Mouse (Mus musculus) MEL (cell line): ENCODE results near the gene Sirt5. TPM values are rescaled to one million over a fixed set of nuclear protein-coding genes. Genes with fewer than 3 reads are reported as not detected.

Source experiments
- DNase-seq: peaks from one replicate; pipeline ENCODE4 v3.0.0; 2011; ENCODE audit warnings: low read depth, low spot score
- H3K27ac ChIP-seq: 2 replicates; pipeline ENCODE4 v1.5.1; 2012; ENCODE audit warnings: low read depth, mild to moderate bottlenecking, control low read depth, low read length, moderate library complexity; ENCODE audit not compliant: control insufficient read depth
- H3K27me3 ChIP-seq, 2 experiments: fragments of 150-350 bp in 1 of 2; sonication (generic) in 1 of 2; 2 replicates each; pipeline ENCODE4 v1.6.1; 2012; ENCODE audit warnings: low read length in 2 of 2, mild to moderate bottlenecking in 2 of 2, improper control_type of control experiment in 1 of 2, moderate library complexity in 1 of 2; ENCODE audit not compliant: insufficient read depth in 2 of 2, control insufficient read depth in 1 of 2
- H3K36me3 ChIP-seq, 2 experiments: 2 replicates each; pipeline ENCODE4 v1.6.1; 2012 to 2014; ENCODE audit warnings: low read length in 2 of 2, improper control_type of control experiment in 1 of 2, inconsistent platforms in 1 of 2, mild to moderate bottlenecking in 1 of 2; ENCODE audit not compliant: insufficient read depth in 2 of 2, control insufficient read depth in 1 of 2
- H3K4me1 ChIP-seq, 2 experiments: fragments of 150-350 bp in 1 of 2; sonication (generic) in 1 of 2; 2 replicates each; pipeline ENCODE4 v1.6.1; 2012; ENCODE audit warnings: low read length in 2 of 2, improper control_type of control experiment in 1 of 2, mild to moderate bottlenecking in 1 of 2; ENCODE audit not compliant: insufficient read depth in 2 of 2, control insufficient read depth in 1 of 2
- H3K4me3 ChIP-seq, 2 experiments: fragments of 150-350 bp in 1 of 2; sonication (generic) in 1 of 2; 2 replicates each; pipeline ENCODE4 v1.5.1; 2012; ENCODE audit warnings: low read depth in 2 of 2, low read length in 2 of 2, mild to moderate bottlenecking in 2 of 2, moderate library complexity in 2 of 2, control low read depth in 1 of 2, improper control_type of control experiment in 1 of 2; ENCODE audit not compliant: control insufficient read depth in 1 of 2, insufficient read depth in 1 of 2
- H3K79me2 ChIP-seq: 2 replicates; pipeline ENCODE4 v1.6.1; 2012; ENCODE audit warnings: mild to moderate bottlenecking, low read length, moderate library complexity; ENCODE audit not compliant: control insufficient read depth, poor library complexity, insufficient read depth
- H3K9ac ChIP-seq: 2 replicates; pipeline ENCODE4 v1.6.1; 2012; ENCODE audit warnings: low read depth, mild to moderate bottlenecking, control low read depth, low read length, moderate library complexity; ENCODE audit not compliant: control insufficient read depth, poor library complexity, severe bottlenecking
- H3K9me3 ChIP-seq: fragments of 150-350 bp; sonication (generic); replicated peaks from 2 replicates; pipeline ENCODE4 v1.6.1; 2012; ENCODE audit warnings: mild to moderate bottlenecking, low read length, improper control_type of control experiment, moderate library complexity; ENCODE audit not compliant: insufficient read depth
- CHD2 ChIP-seq: IDR thresholded peaks from 2 replicates; pipeline ENCODE4 v1.6.1; 2011; ENCODE audit warnings: low read length, improper control_type of control experiment
- CTCF ChIP-seq, 3 experiments: IDR thresholded peaks in 2 of 3; conservative IDR thresholded peaks in 1 of 3; 2 replicates each; pipeline ENCODE4 v1.5.1; 2011 to 2012; ENCODE audit warnings: low read length in 3 of 3, low read depth in 2 of 3, mild to moderate bottlenecking in 2 of 3, improper control_type of control experiment in 1 of 3, inconsistent platforms in 1 of 3, mixed read lengths in 1 of 3, moderate library complexity in 1 of 3; ENCODE audit not compliant: control insufficient read depth in 1 of 3, insufficient read depth in 1 of 3, poor library complexity in 1 of 3, severe bottlenecking in 1 of 3
- E2F4 ChIP-seq: IDR thresholded peaks from 2 replicates; pipeline ENCODE4 v1.6.1; 2011; ENCODE audit warnings: low read depth, low read length, improper control_type of control experiment, borderline replicate concordance
- EP300 ChIP-seq, 2 experiments: IDR thresholded peaks; 2 replicates each; pipeline ENCODE4 v1.6.1; 2011; ENCODE audit warnings: improper control_type of control experiment in 2 of 2, low read length in 2 of 2, low read depth in 1 of 2, mild to moderate bottlenecking in 1 of 2
- ETS1 ChIP-seq: IDR thresholded peaks from 2 replicates; pipeline ENCODE4 v1.6.1; 2012; ENCODE audit warnings: low read depth, mild to moderate bottlenecking, inconsistent platforms, low read length, improper control_type of control experiment, moderate library complexity
- GABPA ChIP-seq: IDR thresholded peaks from 2 replicates; pipeline ENCODE4 v1.6.1; 2012; ENCODE audit warnings: low read depth, mild to moderate bottlenecking, inconsistent platforms, low read length, improper control_type of control experiment, moderate library complexity
- HCFC1 ChIP-seq: IDR thresholded peaks from 2 replicates; pipeline ENCODE4 v1.6.1; 2012; ENCODE audit warnings: low read depth, mild to moderate bottlenecking, inconsistent platforms, low read length, improper control_type of control experiment, moderate library complexity
- JUND ChIP-seq: IDR thresholded peaks from 2 replicates; pipeline ENCODE4 v1.6.1; 2011; ENCODE audit warnings: low read depth, mild to moderate bottlenecking, improper control_type of control experiment, low read length
- KAT2A ChIP-seq: conservative IDR thresholded peaks from 2 replicates; pipeline ENCODE4 v1.6.1; 2012; ENCODE audit warnings: low read depth, low read length, improper control_type of control experiment, inconsistent platforms
- MXI1 ChIP-seq: IDR thresholded peaks from 2 replicates; pipeline ENCODE4 v1.6.1; 2011; ENCODE audit warnings: mild to moderate bottlenecking, low read depth, low read length, improper control_type of control experiment
- MYC ChIP-seq: IDR thresholded peaks from 2 replicates; pipeline ENCODE4 v1.6.1; 2011; ENCODE audit warnings: low read depth, mild to moderate bottlenecking, low read length, improper control_type of control experiment, moderate library complexity
- POLR2AphosphoS5 ChIP-seq: IDR thresholded peaks from 2 replicates; pipeline ENCODE4 v1.6.1; 2012; ENCODE audit warnings: low read depth, borderline replicate concordance, mild to moderate bottlenecking, inconsistent platforms, low read length, moderate library complexity, mixed read lengths
- RAD21 ChIP-seq: IDR thresholded peaks from 2 replicates; pipeline ENCODE4 v1.6.1; 2011; ENCODE audit warnings: mild to moderate bottlenecking, low read depth, low read length, improper control_type of control experiment
- SMC3 ChIP-seq: IDR thresholded peaks from 2 replicates; pipeline ENCODE4 v1.6.1; 2011; ENCODE audit warnings: low read depth, low read length, improper control_type of control experiment
- TAL1 ChIP-seq: IDR thresholded peaks from 2 replicates; pipeline ENCODE4 v1.6.1; 2012; ENCODE audit warnings: mild to moderate bottlenecking, inconsistent platforms, low read length, moderate library complexity, mixed read lengths
- TBP ChIP-seq: IDR thresholded peaks from 2 replicates; pipeline ENCODE4 v1.8.0; 2011; ENCODE audit warnings: low read depth, low read length, improper control_type of control experiment
- TCF12 ChIP-seq: IDR thresholded peaks from 2 replicates; pipeline ENCODE4 v1.6.1; 2014; ENCODE audit warnings: low read depth, mild to moderate bottlenecking, inconsistent platforms, low read length, improper control_type of control experiment, moderate library complexity
- USF1 ChIP-seq: IDR thresholded peaks from 2 replicates; pipeline ENCODE4 v1.6.1; 2014; ENCODE audit warnings: low read depth, mild to moderate bottlenecking, inconsistent platforms, low read length, improper control_type of control experiment, moderate library complexity
- USF2 ChIP-seq, 2 experiments: IDR thresholded peaks; 2 replicates each; pipeline ENCODE4 v1.6.1; 2011 to 2012; ENCODE audit warnings: improper control_type of control experiment in 2 of 2, low read length in 2 of 2, borderline replicate concordance in 1 of 2, inconsistent platforms in 1 of 2, low read depth in 1 of 2, mild to moderate bottlenecking in 1 of 2; ENCODE audit not compliant: insufficient read depth in 1 of 2
- ZC3H11A ChIP-seq: IDR thresholded peaks from 2 replicates; pipeline ENCODE4 v1.6.1; 2012; ENCODE audit warnings: low read depth, mild to moderate bottlenecking, inconsistent platforms, low read length, improper control_type of control experiment
- polyA plus RNA-seq, 2 experiments: library from polyadenylated mRNA; stranded (reverse) in 1 of 2; unstranded in 1 of 2; fragments of >175 nt in 1 of 2; fragments of >200 nt in 1 of 2; gene quantifications; 2 replicates each; pipeline versions ENCODE4 v1.2.1 to v1.2.4; 2012; ENCODE audit warnings: low replicate concordance in 2 of 2, low read depth in 1 of 2; ENCODE audit not compliant: insufficient read length in 2 of 2, insufficient read depth in 1 of 2, missing spikeins in 1 of 2
- total RNA-seq: library from RNA; depleted of rRNA; stranded (reverse); fragments of 300-350 nt; gene quantifications from 2 replicates; pipeline ENCODE4 v1.2.3, GENCODE M21; 2012

Gene Sirt5
- total and polyA plus RNA-seq, 3 experiments, result 8.2 to 10.6 TPM; not detected in 1

DNA sequence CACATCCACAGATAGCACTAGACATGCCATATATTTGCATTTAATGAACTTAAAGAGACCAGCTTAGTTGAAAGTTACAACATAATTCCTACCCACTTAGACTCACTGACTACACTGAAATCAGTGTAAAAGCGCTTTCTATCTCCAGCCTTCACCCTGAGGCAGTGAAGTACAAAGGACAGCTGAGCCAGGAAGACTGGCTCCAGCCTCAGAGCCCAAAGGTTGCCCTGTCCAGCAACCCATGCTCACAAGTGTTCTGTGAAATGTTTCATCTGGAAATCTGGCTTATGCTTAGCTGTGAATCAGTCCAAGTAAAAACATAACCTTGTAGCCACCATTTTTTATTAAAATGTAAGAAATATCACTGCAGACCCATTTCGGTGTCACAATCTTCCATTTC lies 48.3 kb downstream of the Sirt5 start:
- no peaks in the 10 kb centered on the region for H3K9me3 ChIP-seq
- no peak overlapping the region for H3K4me3 ChIP-seq
- DNase-seq, result no peak
- no peaks in the 10 kb centered on the region for H3K79me2 ChIP-seq
- H3K27ac ChIP-seq, result no peak overlapping the region
- no peaks in the 10 kb centered on the region for H3K27me3 ChIP-seq
- no peaks in the 10 kb centered on the region for H3K4me1 ChIP-seq
- TF ChIP-seq KAT2A (no peak), EP300 (IDR thresholded peaks at IDR 0.05; ENCODE audit: low read depth in 1 of 2, low read length in 2 of 2) (no peak), SMC3 (no peak), JUND (no peak), RAD21 (no peak), USF1 (no peak), MYC (no peak), USF2 (IDR thresholded peaks at IDR 0.05; ENCODE audit: borderline replicate concordance in 1 of 2, insufficient read depth in 1 of 2, low read depth in 1 of 2, low read length in 2 of 2) (no peak), ETS1 (no peak), TCF12 (no peak), MXI1 (no peak), CTCF (IDR thresholded peaks at IDR 0.05 in 2 of 3, conservative IDR thresholded peaks at IDR 0.05 in 1 of 3; ENCODE audit: control insufficient read depth in 1 of 3, insufficient read depth in 1 of 3, low read depth in 2 of 3, low read length in 3 of 3, poor library complexity in 1 of 3, severe bottlenecking in 1 of 3) (no peak), E2F4 (no peak), TAL1 (no peak)
- peaks cover 0 to 20% of the 10 kb centered on the region in 2 experiments; a peak in 2 of 4 replicates for H3K36me3 ChIP-seq
- H3K9ac ChIP-seq, result no peak overlapping the region

DNA sequence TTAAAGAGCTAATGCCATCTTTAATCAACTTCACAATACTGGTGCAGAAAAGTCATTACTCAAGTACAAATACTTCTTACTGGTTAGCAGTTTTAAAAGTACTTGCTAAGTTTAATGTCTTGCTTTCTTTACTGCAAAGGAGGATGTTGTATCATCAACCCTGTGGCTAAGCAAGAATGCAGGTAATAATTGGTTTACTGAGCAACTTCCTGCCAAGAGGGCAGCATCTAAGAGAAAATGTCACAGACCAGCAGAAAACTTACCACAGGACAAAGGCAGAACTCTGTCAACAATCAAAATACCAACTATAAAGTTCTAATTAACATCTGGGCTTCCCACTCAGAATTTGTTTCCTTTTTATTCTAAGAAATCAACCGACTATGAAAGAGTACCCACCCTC lies 50.0 kb downstream of the Sirt5 start:
- Histone ChIP-seq H3K36me3 (peaks cover 0 to 23% of the 10 kb centered on the region in 2 experiments; a peak in 2 of 4 replicates), H3K79me2 (no peaks in the 10 kb centered on the region), H3K4me3 (no peak overlapping the region), H3K9ac (no peak overlapping the region), H3K27me3 (no peaks in the 10 kb centered on the region), H3K27ac (no peak overlapping the region), H3K9me3 (no peaks in the 10 kb centered on the region), H3K4me1 (no peaks in the 10 kb centered on the region)
- DNase-seq, result no peak
- no peak for TF ChIP-seq HCFC1
- no peak for TF ChIP-seq POLR2AphosphoS5
- TF ChIP-seq ZC3H11A, result no peak
- no peak for TF ChIP-seq GABPA
- no peak for TF ChIP-seq CHD2
- no peak for TF ChIP-seq TBP
- no peak for TF ChIP-seq MYC
